Mouse (Mus musculus) CD4-positive, CD25-positive, alpha-beta regulatory T cell, adult 4 months (primary cell): Measurements from ENCODE around the gene Wnk4. TPM values are rescaled to one million over a fixed set of nuclear protein-coding genes. Genes with fewer than 3 reads are reported as not detected.
A peak's percentile ranks its signal among the peaks of the same experiment; 100 is the strongest.

Experiments
- ATAC-seq: one replicate; pipeline ENCODE4 v1.8.0; 2017
- polyA plus RNA-seq, 2 experiments: library from polyadenylated mRNA; unstranded; fragments of 100-300 nt; shearing (Covaris generic); gene quantifications; one replicate each; pipeline ENCODE4 v1.2.1; 2017

The Wnk4 gene
- 1 to 10 TPM in 1 of 2 experiments, under 1 TPM in 1; 0.91 to 1.4 TPM for polyA plus RNA-seq

DNA sequence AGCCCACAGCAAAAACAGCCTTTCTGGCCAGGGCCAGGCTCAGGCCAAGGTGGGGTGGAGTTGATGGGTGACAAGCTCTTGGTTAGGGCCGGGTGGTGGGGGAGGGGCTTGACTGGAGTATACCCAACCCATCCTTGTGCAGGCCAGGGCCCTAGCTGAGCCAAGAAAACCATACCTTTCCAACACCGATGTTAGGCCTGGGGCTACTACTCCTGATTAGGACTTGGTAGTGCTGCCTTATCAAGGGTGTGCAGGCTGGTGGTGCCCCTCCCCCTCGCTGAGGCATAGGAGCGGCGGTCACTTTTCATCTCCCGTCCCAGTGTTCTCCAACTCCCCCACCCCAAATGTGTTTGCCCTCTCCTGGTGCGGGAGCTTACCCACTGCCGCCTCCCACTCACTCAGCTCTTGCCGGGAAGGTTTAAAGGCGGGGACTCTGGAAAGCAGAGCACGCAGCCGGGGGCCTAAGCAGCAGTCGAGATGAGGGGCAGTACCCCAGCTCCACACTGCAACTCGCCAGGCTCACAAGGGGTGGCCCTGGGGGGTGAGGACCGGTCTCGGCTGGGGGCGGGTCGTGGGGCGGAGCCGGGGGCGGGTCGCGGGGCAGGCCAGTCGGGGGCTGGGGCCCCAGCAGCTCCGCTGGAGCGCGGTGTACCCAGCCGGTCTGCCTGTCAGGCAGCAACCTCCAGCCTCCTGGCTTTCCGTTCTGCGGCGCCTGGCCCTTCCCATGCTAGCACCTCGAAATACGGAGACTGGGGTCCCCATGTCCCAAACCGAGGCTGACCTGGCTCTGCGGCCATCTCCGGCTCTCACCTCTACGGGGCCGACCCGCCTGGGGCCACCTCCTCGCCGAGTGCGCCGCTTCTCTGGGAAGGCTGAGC lies at the start of gene Wnk4:
Gene Wnk4, plus strand, starts transcription at position 620 of the 878 bp plus-strand sequence.
- no peak for ATAC-seq

DNA sequence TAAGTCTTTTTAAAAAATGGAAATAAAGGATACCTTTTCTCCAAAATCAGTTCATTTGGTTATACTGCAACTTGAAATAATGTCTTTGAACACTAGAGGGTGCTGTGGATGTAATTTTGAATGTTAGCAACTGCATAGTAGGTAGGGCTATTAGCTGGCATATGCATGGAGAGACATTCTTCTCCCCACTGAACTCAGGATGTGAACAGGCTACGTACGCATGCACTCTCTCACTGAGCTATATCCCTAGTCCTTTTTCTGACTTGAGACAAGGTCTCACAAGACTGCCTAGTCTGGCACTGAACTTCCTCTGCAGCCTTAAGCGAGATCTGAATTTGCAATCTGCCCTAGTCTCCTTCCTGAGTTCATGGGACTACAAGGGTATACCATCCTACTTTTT lies 48.4 kb upstream of the Wnk4 start:
- ATAC-seq, result peak; percentile 82

GRCm38 (mm10) chr11:101216936-101217335 lies 43.4 kb upstream of the Wnk4 start:
- no peak for ATAC-seq

- peak; percentile 26 for ATAC-seq
These were observed 41.8 kb upstream of the Wnk4 start for GRCm38 (mm10) chr11:101218436-101219055.

DNA sequence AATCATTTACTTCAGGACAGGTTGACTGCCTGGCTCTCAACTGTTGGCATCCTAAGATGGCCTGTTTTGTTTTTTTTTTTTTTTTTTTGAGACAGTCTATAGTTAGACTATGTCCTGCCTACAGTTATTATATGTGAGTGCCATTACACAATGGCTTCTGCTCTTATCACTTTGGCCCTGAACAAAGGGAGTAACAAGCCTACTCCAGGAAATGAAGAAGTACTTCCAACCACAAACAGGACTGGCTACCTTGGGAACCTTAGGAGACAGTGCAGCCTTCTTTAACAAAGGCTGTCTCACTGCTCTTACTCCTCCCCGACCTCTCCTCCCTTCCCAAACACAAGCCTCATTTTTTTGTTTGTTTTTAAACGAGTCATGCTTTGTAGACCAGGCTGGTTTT lies 39.5 kb upstream of the Wnk4 start:
- no peak for ATAC-seq

DNA sequence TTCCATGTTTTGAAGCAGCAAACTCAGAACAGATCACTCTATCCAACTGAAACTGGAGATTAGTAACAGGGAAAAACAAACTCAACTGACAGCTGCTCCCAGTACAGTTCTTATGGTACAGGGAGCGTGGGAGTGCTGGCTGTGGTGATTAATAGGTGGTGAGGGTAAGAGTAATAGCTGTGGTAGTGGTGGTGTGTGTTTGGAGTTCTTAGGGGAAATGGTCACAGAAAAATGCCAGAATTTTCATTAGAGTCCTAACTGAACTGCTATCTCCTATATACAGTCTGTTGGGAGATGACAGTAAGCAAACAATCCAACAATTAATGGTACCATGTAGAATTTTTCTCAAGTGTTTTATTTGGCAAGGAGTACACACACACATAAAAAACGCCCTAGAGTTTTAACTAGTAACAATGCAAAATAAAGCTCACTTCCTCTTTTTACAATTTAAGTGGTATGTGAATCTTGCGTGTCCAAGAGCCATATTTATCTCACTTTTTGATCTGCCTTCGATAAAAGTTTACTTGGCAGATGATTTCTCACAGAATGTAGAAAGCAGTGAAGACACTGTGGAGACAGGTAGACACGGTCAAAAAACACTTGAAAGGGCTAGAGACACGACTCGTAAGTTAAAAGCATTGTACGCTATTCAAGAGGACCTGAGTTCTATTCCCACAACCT lies 38.9 kb upstream of the Wnk4 start:
- ATAC-seq, result no peak

DNA sequence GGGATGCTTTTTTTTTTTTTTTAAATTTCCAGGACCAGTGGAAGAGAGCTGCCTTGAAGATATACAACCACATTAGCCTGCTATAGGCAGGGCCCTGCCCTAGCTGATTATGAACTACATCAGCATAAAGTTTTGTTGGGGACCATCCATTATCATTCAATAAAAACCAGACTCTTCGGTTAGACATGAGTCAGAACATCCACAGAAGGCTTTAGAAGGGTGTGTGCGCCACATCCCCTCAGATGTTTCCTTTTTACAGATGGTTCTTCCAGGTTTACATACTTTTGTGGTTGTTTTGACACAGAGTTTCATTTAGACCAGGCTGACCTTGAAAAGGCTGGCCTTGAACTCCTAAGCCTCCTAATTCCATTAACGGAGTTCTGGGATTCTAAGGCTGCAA lies 36.0 kb upstream of the Wnk4 start:
- no peak for ATAC-seq

- ATAC-seq, result no peak
These were observed 34.9 kb upstream of the Wnk4 start for GRCm38 (mm10) chr11:101225331-101226064.

DNA sequence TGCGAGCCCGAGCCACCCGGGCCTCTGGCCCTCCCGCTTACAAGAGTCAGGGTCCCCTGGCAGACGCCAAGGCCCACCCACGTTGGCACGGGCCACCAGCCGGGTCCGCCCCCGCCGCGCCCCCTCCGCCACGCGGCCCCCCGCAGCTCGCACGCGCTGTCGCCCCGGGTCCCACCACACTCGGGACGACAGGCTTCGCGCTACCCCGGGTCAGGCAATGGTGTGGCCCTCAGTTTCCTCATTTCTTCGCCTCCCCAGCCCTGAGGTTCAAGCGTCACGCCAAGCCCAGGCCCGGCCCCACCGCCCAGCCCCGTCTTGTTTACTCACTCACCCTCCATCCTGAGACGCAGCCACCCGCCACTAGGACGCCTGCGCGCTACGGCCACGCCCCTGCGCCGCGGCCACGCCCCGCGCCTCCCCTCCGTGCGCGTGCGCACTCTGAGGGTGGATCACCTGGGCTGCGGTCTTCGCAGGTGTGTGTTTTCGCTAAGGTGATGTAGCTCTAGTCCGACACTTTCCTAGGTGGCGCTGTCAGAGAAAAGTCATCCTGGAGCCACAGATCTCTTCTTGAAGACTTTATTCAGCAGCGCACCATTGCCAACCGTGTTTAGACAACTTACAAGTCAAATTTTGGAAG lies 34.2 kb upstream of the Wnk4 start, which contains the start of gene Ezh1:
Gene Ezh1, minus strand, starts transcription at position 399 of the 637 bp plus-strand sequence.
- ATAC-seq, result peak; percentile 99

GRCm38 (mm10) chr11:101229361-101229900 lies 30.9 kb upstream of the Wnk4 start:
- ATAC-seq, result no peak

DNA sequence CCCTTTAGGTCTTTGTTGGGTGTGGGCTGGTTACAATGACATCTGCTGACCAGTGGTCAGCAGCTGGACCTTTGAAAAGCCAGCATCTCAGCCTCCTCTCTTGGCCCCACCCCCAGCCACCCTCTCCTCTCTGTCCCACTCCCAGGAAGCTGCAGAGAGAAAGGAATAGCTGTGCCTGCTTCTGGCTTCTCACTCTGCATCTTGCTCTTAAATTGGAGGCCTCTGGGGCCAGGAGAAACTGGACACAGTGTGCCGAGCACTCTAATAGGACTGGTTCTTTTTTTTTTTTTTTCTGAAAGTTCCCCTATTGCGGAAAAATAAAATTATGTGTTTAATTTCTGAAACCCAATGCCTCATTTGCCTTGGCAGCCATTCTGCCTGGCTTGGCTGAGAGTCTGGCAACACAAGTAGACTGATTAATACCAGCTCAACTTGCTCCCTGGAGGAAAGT lies 30.3 kb upstream of the Wnk4 start:
- ATAC-seq, result no peak

DNA sequence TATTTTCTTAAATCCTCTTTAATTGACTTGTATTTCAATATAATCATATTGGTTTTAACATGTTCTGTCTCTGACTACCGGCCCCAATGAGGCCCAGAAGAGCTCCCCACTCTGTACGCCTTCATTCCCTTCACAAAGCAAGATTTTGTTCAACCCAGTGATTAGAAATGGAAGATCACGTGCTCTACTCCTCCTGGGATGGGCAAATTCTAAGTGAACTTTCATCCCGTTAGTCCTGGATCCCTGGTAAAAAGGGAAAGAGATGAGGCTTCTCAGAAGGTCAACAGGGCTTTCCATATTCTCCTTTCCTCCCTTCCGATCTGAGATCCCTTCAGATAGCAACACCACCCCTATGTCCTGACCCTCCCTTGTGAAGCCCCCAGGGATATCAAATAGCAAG lies 29.8 kb upstream of the Wnk4 start:
- ATAC-seq, result no peak

GRCm38 (mm10) chr11:101230991-101231871 lies 29.1 kb upstream of the Wnk4 start:
- no peak for ATAC-seq

- ATAC-seq, result no peak
These were observed 28.1 kb upstream of the Wnk4 start for GRCm38 (mm10) chr11:101232010-101232839.

GRCm38 (mm10) chr11:101233240-101233639 lies 27.1 kb upstream of the Wnk4 start:
- no peak for ATAC-seq

GRCm38 (mm10) chr11:101234124-101234523 lies 26.2 kb upstream of the Wnk4 start:
- ATAC-seq, result no peak

DNA sequence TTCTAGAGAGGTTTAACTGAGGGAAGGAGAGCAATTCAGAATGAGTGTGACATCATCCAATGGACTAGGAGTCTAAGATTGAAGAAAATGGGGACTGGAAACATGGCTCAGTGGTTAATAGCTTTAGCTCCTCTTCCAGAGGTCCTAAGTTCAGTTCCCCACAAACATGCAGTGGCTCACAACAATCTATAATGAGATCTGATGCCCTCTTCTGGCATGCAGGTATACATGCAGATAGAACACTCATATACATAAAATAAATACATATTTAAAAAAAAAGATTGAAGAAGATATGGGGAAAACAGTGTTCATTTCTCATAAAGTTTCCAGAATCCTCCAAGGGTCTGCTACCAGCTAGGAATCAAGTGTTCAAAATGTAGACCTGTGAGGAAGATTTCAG lies 24.9 kb upstream of the Wnk4 start:
- no peak for ATAC-seq

DNA sequence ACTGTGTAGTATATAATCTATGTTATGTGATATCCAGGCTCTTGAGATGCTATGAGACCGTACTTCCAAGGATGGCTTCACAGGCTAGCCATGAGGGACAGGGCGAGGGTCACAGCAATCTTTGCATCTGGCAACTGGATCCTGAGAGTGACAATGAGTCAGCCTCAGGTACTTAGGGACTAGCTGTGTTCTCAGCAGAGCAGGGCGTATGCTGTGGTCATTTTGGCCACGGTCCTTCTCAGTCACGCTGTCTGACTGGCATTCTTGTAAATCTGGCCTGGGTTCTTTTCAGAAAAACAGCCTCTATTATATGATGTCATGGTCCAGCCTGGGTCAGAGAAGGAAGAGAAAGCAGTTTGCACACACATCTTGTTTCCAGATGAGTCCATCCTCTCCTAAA lies 23.6 kb upstream of the Wnk4 start:
- no peak for ATAC-seq

DNA sequence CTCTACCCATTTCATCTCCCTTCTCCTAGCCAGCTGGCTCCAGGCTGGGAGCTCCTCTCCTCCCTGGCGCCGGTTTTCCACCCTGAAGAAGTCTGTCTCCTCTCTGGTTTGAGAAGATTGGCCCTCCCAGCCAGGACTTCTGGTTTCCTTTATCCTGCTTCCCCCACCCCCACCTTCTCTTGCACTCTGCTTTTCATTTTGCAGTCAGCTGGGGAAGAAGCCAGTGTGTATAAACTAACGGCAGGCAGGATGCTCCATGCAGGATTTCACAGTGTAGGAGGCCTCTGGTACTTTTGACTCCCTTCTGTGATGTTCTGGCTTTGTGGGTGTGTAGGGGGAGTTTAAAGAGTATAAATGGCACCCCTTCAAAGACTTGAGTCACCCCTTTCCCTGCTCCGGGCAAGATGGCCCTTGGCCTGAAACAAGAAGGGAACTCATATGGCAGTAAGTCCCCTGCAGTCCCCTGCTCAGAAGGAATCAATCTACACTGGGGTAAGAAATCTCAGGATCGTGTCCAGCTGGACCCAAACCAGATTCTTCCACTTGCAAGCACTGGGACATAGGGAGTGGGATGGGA lies 22.2 kb upstream of the Wnk4 start:
- ATAC-seq, result no peak
